Mouse (Mus musculus): ENCODE data around the gene Capn1.

The Capn1 gene

DNA sequence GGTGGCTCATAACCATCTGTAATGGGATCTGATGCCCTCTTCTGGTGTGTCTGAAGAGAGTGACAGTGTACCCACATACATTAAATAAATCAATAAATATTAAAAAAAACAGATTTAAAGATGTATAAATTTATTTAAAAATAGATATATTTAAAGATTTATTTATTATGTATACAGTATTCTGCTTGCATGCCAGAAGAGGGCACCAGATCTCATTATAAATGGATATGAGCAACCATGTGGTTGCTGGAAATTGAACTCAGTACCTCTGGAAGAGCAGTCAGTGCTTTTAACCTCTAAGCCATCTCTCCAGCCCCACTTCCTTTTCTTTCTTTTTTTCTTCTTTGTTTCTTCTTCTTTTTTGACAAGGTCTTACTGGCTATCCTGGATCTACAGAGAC, 24.3 kb upstream of the Capn1 start:
- in situ Hi-C loops (cut with MseI, MboI) = no loop called here

DNA sequence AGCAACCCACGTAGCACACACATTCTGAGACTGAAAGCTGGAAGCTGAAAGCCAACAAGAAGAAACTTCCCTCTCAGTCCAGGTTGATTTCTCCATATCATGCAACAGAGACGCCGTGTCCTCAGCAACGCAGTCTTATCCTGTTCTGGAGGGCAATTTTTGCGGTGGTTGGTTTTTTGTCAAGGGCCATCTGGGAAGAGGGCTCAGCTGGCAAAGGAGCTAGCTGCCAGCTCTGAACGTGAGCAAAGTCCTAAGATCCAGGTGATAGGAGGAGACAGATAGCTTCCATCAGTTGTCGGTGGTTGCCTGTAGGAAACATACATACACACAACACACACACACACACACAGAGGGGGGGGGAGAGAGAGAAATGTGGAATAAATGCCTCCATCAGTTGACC, 22.6 kb upstream of the Capn1 start:
- in situ Hi-C loops (cut with MseI, MboI) = no loop called here

DNA sequence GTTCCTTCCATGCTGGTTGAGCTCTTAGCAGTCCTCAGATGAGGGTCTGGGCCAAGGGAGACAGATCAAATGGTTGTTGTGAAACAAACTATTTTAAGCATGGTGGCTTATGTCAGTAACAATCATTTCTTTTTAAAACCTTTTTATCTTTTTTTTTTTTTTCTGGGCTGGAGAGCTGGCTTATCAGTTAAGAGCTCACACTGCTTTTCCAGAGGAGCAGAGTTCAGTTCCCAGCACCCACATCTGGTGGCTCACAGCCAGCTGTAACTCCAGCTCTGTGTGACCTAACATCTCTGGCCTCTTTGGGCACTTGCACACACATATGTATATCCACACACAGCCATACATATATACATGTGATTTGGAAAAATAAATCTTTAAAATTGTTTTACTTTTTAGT, 22.0 kb upstream of the Capn1 start:
- in situ Hi-C loops (cut with MseI, MboI) = no loop called here

DNA sequence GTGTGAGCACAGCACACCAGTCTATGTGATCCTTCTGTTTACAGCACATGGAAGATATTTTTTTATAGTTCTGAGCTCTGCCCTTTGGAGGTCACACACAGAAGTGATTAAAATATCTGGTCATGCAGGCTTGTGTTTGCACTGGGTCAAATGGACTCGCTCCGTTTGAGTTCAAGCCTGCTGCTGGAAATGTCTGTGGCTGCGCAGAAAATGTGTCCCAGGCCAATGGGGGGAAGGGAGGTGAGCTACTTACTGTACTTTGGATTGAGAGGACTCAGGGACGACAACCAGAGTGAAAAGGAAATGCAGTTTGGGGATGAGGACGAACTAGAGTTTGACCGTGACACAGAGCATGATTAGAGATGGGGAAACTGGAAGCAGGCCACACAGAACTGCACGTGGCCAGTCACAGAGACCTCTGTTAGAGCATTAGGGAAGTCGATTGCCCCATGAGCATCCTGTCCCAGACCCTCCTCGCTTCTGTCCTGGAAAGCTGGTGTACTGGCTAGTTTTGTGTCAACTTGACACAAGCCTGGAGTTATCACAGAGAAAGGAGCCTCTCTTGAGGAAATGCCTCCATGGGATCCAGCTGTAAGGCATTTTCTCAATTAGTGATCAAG, 20.4 kb upstream of the Capn1 start:
- in situ Hi-C loops (cut with MseI, MboI) = no loop called here

DNA sequence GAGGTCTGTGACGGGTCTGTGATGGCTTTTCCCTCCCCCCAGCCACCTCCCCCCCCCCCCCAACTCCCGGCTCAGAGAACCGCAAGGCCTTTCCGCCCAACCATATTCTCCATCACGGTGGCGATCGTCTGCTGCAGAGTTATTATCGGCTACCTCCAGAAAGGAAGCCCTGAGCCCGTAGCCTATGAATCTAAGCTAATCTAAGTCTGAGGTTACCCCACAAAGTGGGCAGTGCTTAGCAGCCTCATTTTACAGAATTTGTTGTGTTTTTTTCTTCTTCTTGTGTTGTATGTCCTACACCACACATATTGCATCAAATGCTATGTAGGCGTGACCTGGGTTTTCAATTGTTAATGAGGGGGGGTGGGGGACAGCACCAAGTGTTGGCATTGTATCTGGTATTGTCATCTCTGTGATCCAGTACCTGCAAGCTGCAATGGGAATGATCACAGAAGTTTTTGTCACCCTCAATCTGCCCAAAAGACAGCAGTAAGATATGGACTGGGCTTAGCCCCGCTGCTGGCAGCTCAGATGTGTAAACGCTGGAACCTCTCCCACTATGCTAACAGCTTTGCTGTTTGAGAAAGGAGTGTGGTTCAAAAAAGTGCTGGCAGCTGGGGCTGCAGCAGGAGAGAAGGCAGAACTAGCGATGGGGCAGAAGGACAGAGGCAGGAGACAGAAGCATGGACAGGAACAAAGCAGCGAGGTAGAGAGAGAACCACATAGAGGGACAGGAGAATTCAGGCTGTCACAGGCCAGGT, 15.0 kb upstream of the Capn1 start:
- in situ Hi-C loops (cut with MseI, MboI) = no loop called here

DNA sequence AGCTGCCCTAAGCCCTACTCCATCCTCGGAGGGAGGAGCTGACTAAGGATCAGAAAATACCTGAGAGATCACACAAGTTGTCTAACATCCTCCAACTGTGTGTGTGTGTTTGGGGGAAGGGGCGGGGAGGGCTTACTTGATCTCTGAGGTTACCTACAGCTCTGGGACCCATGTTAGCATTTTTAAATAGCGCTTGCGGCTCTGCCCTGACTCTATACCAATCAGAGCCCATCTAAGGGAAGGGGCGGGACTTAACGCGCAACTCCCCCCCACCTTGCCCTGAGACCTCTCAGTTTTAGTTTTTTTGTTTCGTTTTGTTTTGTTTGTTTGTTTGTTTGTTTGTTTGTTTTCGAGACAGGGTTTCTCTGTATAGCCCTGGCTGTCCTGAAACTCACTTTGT, 13.7 kb upstream of the Capn1 start:
- in situ Hi-C loops (cut with MseI, MboI) = no loop called here

DNA sequence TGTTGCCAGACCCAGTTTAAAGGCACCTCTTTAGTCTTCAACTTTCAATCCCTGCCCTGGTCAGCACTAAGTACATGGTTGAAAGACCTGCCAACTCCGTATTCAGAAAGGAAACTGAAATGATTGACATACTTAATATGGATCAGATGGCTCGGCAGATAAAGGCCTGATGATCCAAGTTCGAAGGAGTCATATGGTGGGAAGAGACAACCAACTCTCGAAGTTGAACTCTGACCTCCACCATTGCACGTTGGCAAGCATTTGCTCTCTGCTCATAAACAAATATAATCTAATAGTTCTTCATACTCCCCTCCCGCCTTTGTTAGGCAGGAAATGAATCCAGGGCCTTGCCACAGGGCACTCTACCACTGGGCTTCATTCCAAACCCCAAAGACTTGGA, 13.3 kb upstream of the Capn1 start:
- in situ Hi-C loops (cut with MseI, MboI) = no loop called here

DNA sequence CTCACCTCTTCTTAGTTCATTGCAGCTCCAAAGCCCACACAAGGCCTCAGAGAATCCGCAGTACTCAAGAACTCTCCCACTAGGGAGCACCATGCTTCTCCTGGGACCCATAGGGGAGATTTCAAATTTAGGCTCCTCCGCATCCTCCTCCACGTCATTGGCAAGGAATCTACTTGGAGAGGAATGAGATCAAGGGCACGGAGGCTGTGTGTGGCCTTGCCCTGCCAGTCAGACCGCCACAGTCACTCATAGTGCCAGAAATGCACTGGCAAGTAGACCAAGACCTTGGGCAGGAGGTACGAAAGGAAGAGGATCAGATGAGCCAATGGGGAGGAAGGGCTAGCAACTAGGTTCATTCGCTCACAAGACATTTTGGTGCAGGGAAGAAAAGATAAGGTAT, 8.2 kb upstream of the Capn1 start:
- in situ Hi-C loops (cut with MseI, MboI) = no loop called here

DNA sequence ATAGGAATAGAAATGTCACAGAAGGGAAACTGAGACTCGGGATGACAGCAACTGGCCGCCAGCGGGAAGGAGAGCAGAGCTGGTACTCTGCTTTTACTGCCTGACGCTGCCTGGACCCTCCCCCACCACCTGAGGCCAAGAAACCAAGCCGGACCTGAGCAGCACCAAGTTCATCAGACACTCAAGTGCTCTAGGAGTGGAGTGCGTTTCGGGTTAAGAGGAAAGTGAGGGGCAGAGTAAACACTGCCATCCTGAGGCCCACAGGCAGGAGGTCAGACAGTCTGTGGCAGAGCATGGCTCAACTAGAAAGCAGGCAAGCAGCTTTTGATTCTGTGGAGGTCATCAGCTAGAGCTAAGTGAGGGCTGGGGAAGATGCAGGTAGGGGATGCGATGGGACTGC, 7.4 kb upstream of the Capn1 start:
- in situ Hi-C loops (cut with MseI, MboI) = no loop called here

DNA sequence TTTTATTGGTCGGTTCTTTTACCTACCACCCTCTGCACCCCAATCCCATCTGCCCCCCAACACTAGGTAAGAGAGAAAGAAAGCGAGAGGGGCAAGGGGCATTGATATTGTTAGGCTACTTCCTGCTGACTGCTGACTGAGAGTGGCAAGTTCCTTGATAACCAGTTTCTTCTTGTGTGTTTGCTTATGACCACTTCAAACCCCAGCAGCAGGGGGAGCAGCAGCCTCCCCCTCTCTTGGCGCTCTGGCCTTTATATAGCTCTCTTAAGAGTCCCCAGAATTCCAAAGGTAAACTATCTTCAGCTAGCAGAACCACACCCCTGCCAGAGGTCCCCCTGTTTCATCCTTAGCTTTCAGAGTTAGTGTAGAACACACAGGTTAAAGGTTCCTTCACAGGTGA, 4.6 kb upstream of the Capn1 start:
- in situ Hi-C loops (cut with MseI, MboI) = no loop called here

DNA sequence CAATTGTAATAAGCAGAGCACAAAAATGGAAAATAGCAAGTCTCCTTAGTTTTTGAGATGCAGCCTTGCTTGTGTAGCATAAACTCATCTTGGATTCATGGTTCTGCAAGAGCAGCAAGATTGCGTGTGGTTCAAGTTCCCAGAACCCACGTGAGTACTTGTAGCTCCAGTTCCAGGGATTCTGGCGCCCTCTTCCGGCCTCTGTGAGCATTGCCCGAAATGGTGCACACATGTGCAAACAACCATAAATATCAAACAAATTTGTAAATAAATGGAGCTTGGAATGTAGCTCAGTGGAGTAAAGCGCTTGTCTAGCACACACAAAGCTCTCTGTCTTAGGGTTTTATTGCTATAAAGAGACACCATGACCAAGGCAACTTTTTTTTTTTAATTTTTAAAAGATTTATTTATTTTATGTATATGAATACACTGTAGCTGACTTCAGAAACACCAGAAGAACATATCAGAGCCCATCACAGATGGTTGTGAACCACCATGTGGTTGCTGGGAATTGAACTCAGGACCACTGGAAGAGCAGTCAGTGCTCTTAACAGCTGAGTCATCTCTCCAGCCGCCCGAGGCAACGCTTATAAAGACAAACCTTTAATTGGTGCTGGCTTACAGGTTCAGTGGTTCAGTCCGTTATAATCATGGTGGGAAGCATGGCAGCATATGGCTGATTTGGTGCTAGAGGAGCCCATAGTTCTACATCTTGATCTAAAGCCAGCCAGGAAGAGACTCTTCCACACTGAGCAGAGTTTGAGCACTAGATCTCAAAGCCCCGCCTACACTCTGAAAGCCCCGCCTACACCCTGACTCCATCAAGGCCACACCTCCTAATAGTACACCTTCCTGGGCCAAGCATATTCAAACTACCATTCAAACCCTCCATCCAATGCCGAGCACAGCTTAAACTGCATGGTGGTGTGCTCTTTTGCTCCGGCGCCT, 2.7 kb upstream of the Capn1 start:
- in situ Hi-C loops (cut with MseI, MboI) = loop anchor here (5.0 kb wide), 2 partner anchors 51 to 56 kb away; partner anchors contain the start of gene Pola2 (in 1 of the 2)

DNA sequence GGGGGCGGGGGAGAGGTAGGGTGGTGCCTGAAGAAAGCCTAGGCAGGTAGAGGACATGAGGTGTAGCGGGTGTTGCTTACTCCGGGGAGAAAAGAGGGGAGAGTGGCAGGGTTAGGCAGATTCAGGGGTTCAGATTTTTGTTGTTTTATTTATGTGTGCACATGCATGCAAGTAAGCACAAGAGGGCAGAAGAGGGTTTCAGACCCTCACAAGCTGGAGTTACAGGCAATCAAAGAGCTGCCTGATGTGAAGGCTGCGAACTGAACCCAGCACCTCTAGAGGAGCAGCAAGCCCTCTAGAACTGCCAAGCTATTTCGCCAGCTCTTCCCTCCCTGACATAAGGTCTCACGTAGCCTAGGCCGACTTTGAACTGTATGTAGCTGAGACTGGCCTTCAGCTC, 835 bp upstream of the Capn1 start:
- in situ Hi-C loops (cut with MseI, MboI) = loop anchor here (5.0 kb wide), 2 partner anchors 49 to 54 kb away; partner anchors contain the start of gene Pola2 (in 1 of the 2)

DNA sequence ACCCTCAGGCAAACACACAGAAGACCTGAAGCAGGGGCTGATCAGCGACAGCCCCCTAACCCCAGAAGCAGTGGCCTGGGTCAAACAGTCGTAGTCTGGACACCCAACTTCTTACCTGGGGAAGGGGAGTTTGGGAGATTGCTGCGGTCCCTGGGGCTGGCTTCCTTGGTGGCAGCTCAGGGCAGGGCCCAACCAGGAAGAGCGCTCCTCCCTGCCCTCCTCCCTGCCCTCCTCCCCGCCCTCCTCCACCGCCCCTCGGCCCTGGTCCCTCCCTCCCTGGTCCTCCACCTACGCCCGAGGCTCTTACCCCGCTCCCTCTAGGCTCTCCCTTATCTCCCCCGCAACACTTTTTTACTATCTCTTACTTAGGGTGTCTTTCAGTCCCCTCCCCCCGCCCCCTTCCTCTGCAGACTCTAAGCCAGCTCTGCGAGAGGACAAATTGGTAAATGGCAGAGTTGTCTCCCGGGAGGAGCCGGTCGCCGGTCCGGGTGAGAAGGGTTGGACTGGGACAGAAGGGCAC, 646 bp downstream of the Capn1 start:
- in situ Hi-C loops (cut with MseI, MboI) = loop anchor here (5.0 kb wide), 2 partner anchors 48 to 53 kb away; partner anchors contain the start of gene Pola2 (in 1 of the 2)

DNA sequence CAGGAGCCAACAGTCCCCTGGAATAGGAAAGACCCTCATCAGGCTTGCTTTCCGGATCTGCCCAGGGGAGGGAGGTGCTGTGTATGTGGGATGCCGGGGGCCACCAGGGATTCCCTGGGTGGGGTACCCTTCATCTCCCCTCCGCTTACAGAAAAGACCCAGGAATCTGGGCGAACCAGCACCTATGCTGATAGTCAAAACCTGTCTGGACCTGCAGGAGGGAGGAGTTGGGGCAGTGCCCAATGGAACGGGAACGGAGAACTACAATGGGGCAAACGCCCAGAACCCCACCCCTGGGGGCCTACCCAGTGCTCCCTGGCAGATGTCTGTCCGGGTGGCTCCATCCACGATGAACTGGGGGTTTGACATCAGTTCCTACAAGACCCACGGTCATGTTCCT, 2.0 kb downstream of the Capn1 start:
- in situ Hi-C loops (cut with MseI, MboI) = no loop called here

DNA sequence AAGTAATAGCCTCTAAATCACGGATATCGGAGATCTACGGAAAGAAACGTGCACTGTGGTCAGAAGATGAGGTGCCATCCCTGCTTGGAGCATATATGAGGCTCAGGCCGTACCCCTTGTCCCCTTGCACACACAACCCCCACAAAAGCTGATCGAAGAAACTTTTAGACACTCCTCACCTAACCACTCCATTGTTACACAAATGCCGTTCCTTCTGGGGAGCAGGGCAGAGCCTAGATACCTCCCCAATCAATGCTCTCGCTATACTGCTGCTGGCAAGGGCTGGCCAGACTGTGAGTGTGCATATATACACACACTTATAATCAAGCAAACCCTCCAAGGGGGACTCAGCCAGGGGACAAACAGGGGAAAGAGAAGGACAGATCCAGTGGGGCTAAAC, 6.6 kb downstream of the Capn1 start:
- in situ Hi-C loops (cut with MseI, MboI) = no loop called here

DNA sequence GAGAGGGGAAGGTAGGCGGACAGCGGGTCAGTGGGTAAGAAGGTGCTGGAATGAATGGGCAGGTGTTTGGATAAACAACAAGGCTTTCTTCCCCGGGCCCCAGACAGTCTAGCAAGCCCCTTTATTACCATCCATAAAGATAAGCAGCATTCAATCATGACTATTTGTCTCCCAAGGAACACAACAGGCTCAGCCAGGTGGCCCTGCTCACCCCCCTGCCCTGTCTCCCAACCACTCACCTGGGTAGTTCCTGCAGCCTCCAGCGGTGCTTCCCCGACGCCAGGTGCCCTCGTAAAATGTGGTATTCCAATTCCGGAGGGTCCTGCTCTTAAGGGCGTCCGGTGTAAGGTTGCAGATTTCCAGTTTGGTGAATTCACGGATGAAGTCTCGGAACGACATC, 8.7 kb downstream of the Capn1 start:
- in situ Hi-C loops (cut with MseI, MboI) = no loop called here

DNA sequence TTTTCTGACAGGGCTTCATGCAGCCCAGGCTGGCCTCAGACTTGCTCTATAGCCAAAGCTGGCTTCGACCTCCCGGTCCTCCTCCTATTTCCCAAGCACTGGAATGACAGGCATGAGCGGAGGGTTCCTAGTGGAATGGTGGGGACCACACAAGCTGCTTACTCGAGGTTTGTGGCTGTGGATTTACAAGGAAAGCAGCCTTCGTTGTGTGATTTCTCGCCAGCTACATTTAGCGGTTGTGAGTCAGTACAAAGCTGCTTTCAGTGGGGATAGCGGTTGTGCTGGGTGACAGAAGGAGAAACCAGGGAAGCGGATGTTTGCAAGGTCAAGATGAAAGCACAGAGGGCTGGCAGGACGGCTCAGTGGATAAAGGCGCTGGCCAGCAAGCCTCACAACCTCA, 10.2 kb downstream of the Capn1 start:
- in situ Hi-C loops (cut with MseI, MboI) = no loop called here

DNA sequence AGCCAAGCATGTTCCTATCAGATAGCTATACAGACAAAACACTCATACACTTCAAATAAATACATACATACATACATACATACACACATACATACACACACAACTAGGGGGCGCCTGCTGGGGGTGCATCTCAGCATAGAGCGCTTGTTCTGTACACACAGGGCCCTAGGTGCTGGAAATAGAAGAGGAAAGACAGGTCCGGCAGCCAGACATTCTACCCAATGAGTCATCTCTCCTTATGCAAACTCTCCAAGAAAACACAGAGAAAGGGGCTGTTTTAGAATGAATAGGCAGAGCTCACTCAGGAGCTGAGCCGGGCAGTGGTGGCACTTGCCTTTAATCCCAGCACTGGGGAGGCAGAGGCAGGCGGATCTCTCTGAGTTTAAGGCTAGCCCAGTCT, 15.7 kb downstream of the Capn1 start:
- in situ Hi-C loops (cut with MseI, MboI) = no loop called here

DNA sequence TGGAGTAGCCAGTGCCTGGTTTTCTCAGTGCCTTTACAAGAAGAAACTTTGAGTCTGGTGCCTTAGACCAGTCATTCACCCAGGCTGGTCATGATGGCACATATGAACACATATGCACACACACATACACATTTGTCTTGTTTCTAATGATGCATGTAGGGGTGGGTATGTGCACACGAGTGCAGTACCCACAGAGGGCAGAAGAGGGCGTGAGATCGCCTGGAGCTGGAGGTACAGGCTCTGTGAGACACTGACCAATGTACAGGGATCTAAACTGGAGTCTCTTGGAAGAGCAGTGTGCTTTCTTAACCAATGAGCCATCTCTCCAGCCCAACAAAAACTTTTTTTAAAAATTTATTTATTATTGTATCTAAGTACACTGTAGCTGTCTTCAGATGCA, 17.5 kb downstream of the Capn1 start:
- in situ Hi-C loops (cut with MseI, MboI) = no loop called here

DNA sequence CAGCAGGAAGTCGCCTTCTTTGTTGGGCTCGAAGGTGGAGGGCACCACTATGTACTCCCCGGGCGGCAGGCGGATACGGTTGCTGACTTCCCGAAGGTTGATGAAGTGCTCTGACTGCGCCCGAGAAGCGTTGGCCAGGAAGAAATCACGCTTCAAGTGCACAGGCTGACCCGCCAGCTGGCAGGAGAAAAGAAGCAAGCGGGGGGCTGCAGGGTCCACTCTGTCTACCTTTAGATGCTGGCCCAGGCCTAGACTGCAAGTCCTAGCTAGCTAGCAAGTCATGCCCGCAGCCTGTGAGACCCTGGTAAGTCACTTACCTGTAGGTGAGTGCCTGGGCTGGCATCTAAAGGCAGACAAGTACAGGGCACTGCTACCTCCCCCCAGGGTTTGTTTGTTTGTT, 21.0 kb downstream of the Capn1 start:
- in situ Hi-C loops (cut with MseI, MboI) = no loop called here

DNA sequence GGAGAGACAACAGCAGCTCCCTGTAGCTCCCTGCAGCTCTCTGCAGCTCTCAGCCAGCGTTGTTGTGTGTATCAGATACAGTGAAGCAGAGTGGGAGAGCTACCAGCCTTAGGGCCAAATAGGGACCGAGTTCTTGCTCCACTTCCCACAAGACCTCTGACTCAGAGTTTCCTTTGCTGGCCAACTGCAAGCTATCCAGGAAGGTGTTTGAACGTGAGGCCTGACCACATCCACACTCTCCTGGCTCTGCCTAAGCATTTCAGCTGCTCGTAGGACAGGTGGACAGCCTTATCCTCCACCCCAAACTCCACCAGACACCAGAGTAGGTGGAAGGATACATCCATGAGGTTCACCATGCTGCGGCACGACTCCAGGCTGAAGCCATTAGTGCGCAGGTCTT, 23.7 kb downstream of the Capn1 start:
- in situ Hi-C loops (cut with MseI, MboI) = no loop called here

DNA sequence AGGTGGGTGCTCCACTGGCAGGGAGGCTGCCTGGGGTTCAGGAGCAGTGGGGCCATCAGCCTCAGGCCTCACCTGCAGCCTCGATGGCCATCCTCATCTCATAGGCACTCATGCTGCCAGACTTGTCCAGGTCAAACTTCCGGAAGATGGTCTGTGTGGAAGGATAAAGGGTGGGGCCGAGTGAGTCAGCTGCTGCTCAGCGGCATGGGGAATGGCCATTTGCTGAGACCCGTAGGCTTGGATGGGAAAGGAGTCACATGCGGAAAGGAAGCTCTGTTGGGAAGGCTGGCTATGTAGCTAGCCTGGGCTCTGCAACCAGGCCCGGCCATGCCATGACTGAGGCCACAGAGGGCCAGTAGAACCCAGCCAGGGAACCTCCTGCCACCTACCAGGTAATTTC, 24.2 kb downstream of the Capn1 start:
- in situ Hi-C loops (cut with MseI, MboI) = no loop called here
